Mouse (Mus musculus) lung, postnatal 0 days (tissue): ENCODE results near the gene Hist1h2bc.

Experiments used
- CTCF ChIP-seq: IDR thresholded peaks from 2 replicates; pipeline ENCODE4 v1.5.1; 2016; ENCODE audit warnings: antibody characterized with exemption, mild to moderate bottlenecking
- EP300 ChIP-seq: IDR thresholded peaks from 2 replicates; pipeline ENCODE4 v1.6.1; 2016; ENCODE audit warnings: antibody characterized with exemption, mild to moderate bottlenecking, control low read depth

DNA sequence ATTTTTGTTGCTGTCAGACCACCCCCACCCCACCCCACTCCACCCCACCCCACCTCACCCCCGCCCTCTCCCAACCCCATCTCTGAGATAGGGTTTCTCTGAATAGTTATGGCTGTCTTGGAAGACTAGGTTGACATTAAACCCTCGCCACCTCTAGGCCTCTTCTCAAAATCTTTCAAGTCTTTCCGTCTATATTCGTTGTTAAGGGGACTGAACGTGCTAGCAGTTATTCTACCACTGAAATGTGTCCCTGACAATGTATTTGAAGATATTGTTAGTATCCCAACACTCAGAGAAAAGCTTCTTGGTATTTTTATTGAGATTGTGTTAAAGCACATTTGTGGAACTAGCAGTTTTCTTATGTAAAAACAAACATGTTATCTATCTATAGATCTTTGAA lies 56.9 kb downstream of the Hist1h2bc start:
- no peak for TF ChIP-seq CTCF
- TF ChIP-seq EP300: no peak
